ENCODE assay signal across 27 mouse cellular contexts in the genomic region with DNA sequence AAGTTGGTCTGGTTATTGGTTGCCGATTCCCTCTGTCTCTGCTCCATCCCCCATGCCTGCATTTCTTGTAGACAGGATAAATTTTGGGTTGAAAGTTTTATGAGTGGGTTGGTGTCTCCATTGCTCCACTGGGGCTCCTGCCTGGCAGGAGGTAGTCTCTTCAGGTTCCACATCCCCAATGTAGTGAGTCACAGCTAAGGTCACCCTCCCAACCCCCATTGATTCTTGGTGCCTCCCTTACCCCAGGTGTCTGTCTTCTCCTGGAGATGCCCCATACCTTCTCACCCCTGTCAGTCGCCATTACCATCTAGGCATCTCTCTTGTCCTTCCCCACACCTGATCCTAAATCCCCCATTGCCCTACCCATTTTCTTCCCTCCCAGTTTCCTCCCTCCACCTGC. TPM values are rescaled to one million over a fixed set of nuclear protein-coding genes. Genes with fewer than 3 reads are reported as not detected.
DNase-seq lines count a peak whose midpoint lies in the region; ATAC-seq lines count a peak whose summit lies in the region.
"Had no signal": no experiment of that assay in that cellular context is flagged by ENCODE, and none has a peak within 500 bp of the region (broad histone marks: within the 10 kb centered on the region; RNA-seq: fewer than 3 reads in every experiment).

No protein-coding gene starts in this region.

- DNase-seq in heart, adult 11 months, result peak; percentile 86
- no peak for DNase-seq in heart, adult 8-10 months (ENCODE audit: low spot score)
- no peak for DNase-seq in heart, postnatal 4 days
- no peak for DNase-seq in hindbrain, embryonic 11.5 days (ENCODE audit: low spot score)
- DNase-seq in midbrain, embryonic 11.5 days (ENCODE audit: low spot score, missing footprints), result peak; percentile 57
- DNase-seq: adrenal gland, adult 2 months; adrenal gland, adult 8-10 months; adrenal gland, postnatal 10 days; adrenal gland, postnatal 14 days; adrenal gland, postnatal 25 days; adrenal gland, postnatal 36 days; B cell, adult 2 months; cerebellum, adult 11 months; cerebellum, adult 11-12 months had no signal

- ATAC-seq in heart, embryonic 12.5 days (ENCODE audit: insufficient number of reproducible peaks, low FRiP score), result peak; percentile 25; the same call in 1 of the 2 replicates
- 0 out of 2 replicates have a peak, but pooled peaks have one; percentile 51 for ATAC-seq in hindbrain, embryonic 15.5 days (ENCODE audit: low FRiP score, low read depth)
- no peak for ATAC-seq in hindbrain, embryonic 11.5 days (ENCODE audit: low FRiP score)
- ATAC-seq in midbrain, embryonic 11.5 days (ENCODE audit: low FRiP score), result no peak
- no peak for ATAC-seq in midbrain, embryonic 16.5 days
- ATAC-seq: activated CD4-positive, CD25-positive, alpha-beta regulatory T cell, adult 4 months; CD4-positive, CD25-positive, alpha-beta regulatory T cell, adult 4 months; Patski had no signal

- peaks cover 10% of the 10 kb centered on the region for H3K4me1 ChIP-seq in heart, embryonic 12.5 days (replicated peaks)
- H3K4me1 ChIP-seq in hindbrain, embryonic 15.5 days (replicated peaks), result no peaks in the 10 kb centered on the region
- H3K4me1 ChIP-seq in hindbrain, embryonic 11.5 days (replicated peaks; ENCODE audit: control insufficient read depth, insufficient read depth, low read length), result no peaks in the 10 kb centered on the region
- no peaks in the 10 kb centered on the region for H3K4me1 ChIP-seq in midbrain, embryonic 11.5 days (ENCODE audit: control insufficient read depth, insufficient read depth, low read length)
- 0 out of 2 replicates have a peak, but pooled peaks cover 2% of the 10 kb centered on the region for H3K4me1 ChIP-seq in midbrain, embryonic 16.5 days (ENCODE audit: control insufficient read depth, insufficient read depth, low read length)

- no peak overlapping the region for H3K9ac ChIP-seq in heart, embryonic 12.5 days
- no peak overlapping the region for H3K9ac ChIP-seq in hindbrain, embryonic 15.5 days
- H3K9ac ChIP-seq in hindbrain, embryonic 11.5 days (ENCODE audit: low read depth, low read length), result no peak overlapping the region
- H3K9ac ChIP-seq in midbrain, embryonic 11.5 days (ENCODE audit: low read length), result no peak overlapping the region
- no peak overlapping the region for H3K9ac ChIP-seq in midbrain, embryonic 16.5 days (ENCODE audit: low read depth, low read length)

- no peak overlapping the region for H3K27ac ChIP-seq in heart, embryonic 12.5 days (ENCODE audit: poor library complexity, severe bottlenecking)
- H3K27ac ChIP-seq in hindbrain, embryonic 15.5 days (replicated peaks), result no peak overlapping the region
- no peak overlapping the region for H3K27ac ChIP-seq in hindbrain, embryonic 11.5 days (ENCODE audit: low read depth, low read length)
- H3K27ac ChIP-seq in midbrain, embryonic 11.5 days (ENCODE audit: low read depth, low read length), result no peak overlapping the region
- no peak overlapping the region for H3K27ac ChIP-seq in midbrain, embryonic 16.5 days (ENCODE audit: low read length)

- no peaks in the 10 kb centered on the region for H3K27me3 ChIP-seq in heart, embryonic 12.5 days (replicated peaks)
- no peaks in the 10 kb centered on the region for H3K27me3 ChIP-seq in hindbrain, embryonic 15.5 days
- H3K27me3 ChIP-seq in hindbrain, embryonic 11.5 days (ENCODE audit: control insufficient read depth, insufficient read depth, low read length), result no peaks in the 10 kb centered on the region
- H3K27me3 ChIP-seq in midbrain, embryonic 11.5 days (ENCODE audit: control insufficient read depth, insufficient read depth, low read length), result no peaks in the 10 kb centered on the region
- no peaks in the 10 kb centered on the region for H3K27me3 ChIP-seq in midbrain, embryonic 16.5 days (ENCODE audit: control insufficient read depth, insufficient read depth, low read depth, low read length)
- H3K27me3 ChIP-seq: CH12.LX, Patski had no signal

- WGBS in heart, embryonic 12.5 days, result 93% methylated on average over 2 of the region's 2 CpGs
- 95% methylated on average over 2 of the region's 2 CpGs for WGBS in hindbrain, embryonic 15.5 days
- 95% methylated on average over 2 of the region's 2 CpGs for WGBS in hindbrain, embryonic 11.5 days
- 83% methylated on average over 2 of the region's 2 CpGs for WGBS in midbrain, embryonic 11.5 days
- 95% methylated on average over 2 of the region's 2 CpGs for WGBS in midbrain, embryonic 16.5 days

- H3K36me3 ChIP-seq in heart, embryonic 12.5 days, result peaks cover 13% of the 10 kb centered on the region
- 0 out of 2 replicates have a peak, but pooled peaks cover 4% of the 10 kb centered on the region for H3K36me3 ChIP-seq in hindbrain, embryonic 15.5 days
- H3K36me3 ChIP-seq in hindbrain, embryonic 11.5 days (ENCODE audit: control insufficient read depth, insufficient read depth, low read length), result no peaks in the 10 kb centered on the region
- no peaks in the 10 kb centered on the region for H3K36me3 ChIP-seq in midbrain, embryonic 11.5 days (ENCODE audit: control insufficient read depth, insufficient read depth, low read length)
- H3K36me3 ChIP-seq in midbrain, embryonic 16.5 days (ENCODE audit: control insufficient read depth, insufficient read depth, low read length), result 0 out of 2 replicates have a peak, but pooled peaks cover 2% of the 10 kb centered on the region

- no peak overlapping the region for H3K4me2 ChIP-seq in heart, embryonic 12.5 days
- no peak overlapping the region for H3K4me2 ChIP-seq in hindbrain, embryonic 15.5 days
- no peak overlapping the region for H3K4me2 ChIP-seq in hindbrain, embryonic 11.5 days (replicated peaks; ENCODE audit: low read depth, low read length)
- no peak overlapping the region for H3K4me2 ChIP-seq in midbrain, embryonic 11.5 days
- H3K4me2 ChIP-seq in midbrain, embryonic 16.5 days (ENCODE audit: low read length), result no peak overlapping the region

- no peaks in the 10 kb centered on the region for H3K9me3 ChIP-seq in heart, embryonic 12.5 days (replicated peaks)
- no peaks in the 10 kb centered on the region for H3K9me3 ChIP-seq in hindbrain, embryonic 15.5 days
- H3K9me3 ChIP-seq in hindbrain, embryonic 11.5 days (ENCODE audit: control insufficient read depth, low read length), result no peaks in the 10 kb centered on the region
- no peaks in the 10 kb centered on the region for H3K9me3 ChIP-seq in midbrain, embryonic 11.5 days (ENCODE audit: control insufficient read depth, low read length)
- no peaks in the 10 kb centered on the region for H3K9me3 ChIP-seq in midbrain, embryonic 16.5 days (replicated peaks; ENCODE audit: control insufficient read depth, low read length, poor library complexity, severe bottlenecking)
- H3K9me3 ChIP-seq: G1E had no signal

- no peak overlapping the region for H3K4me3 ChIP-seq in heart, embryonic 12.5 days
- no peak overlapping the region for H3K4me3 ChIP-seq in hindbrain, embryonic 15.5 days
- no peak overlapping the region for H3K4me3 ChIP-seq in hindbrain, embryonic 11.5 days (ENCODE audit: low read depth, low read length)
- no peak overlapping the region for H3K4me3 ChIP-seq in midbrain, embryonic 11.5 days (ENCODE audit: low read depth, low read length)
- H3K4me3 ChIP-seq in midbrain, embryonic 16.5 days (ENCODE audit: low read depth, low read length), result no peak overlapping the region

RNA-seq across cellular contexts. Expression of gene Uhrf2, which starts 23.9 kb away (rescaled TPM):
- 10 to 100 TPM; 16.9 to 20.2 (median 19.0) TPM for total RNA-seq in heart, adult 8-10 months (2022)
- 61.6 and 68.4 TPM in 2 replicates for polyA plus RNA-seq in heart, embryonic 12.5 days (2016; fragmentation: Nextera tagmentation; extraction: Ambion mirVana)
- 10 to 100 TPM; 30.4 to 33.0 TPM for total RNA-seq in heart, postnatal 4 days (2021)
- 49.5 and 50.2 TPM in 2 replicates for polyA plus RNA-seq in hindbrain, embryonic 15.5 days (2015; fragmentation: Nextera tagmentation; extraction: Ambion mirVana)
- polyA plus RNA-seq in hindbrain, embryonic 11.5 days (2014; fragmentation: Nextera tagmentation; extraction: Ambion mirVana), result 84.6 and 90.4 TPM in 2 replicates
- polyA plus RNA-seq in midbrain, embryonic 11.5 days (2014; fragmentation: Nextera tagmentation; extraction: Ambion mirVana), result 80.3 and 85.2 TPM in 2 replicates
- 49.7 and 61.2 TPM in 2 replicates for polyA plus RNA-seq in midbrain, embryonic 16.5 days (2015; fragmentation: Nextera tagmentation; extraction: Ambion mirVana)

RNA-seq across cellular contexts. Expression of gene Trpd52l3, which starts 50.6 kb away (rescaled TPM):
- not detected for total RNA-seq in heart, adult 8-10 months (2022)
- not detected in 2 replicates for polyA plus RNA-seq in heart, embryonic 12.5 days (2016; fragmentation: Nextera tagmentation; extraction: Ambion mirVana)
- total RNA-seq in heart, postnatal 4 days (2021), result not detected
- not detected in 2 replicates for polyA plus RNA-seq in hindbrain, embryonic 15.5 days (2015; fragmentation: Nextera tagmentation; extraction: Ambion mirVana)
- not detected in 2 replicates for polyA plus RNA-seq in hindbrain, embryonic 11.5 days (2014; fragmentation: Nextera tagmentation; extraction: Ambion mirVana)
- not detected in 2 replicates for polyA plus RNA-seq in midbrain, embryonic 11.5 days (2014; fragmentation: Nextera tagmentation; extraction: Ambion mirVana)
- polyA plus RNA-seq in midbrain, embryonic 16.5 days (2015; fragmentation: Nextera tagmentation; extraction: Ambion mirVana), result not detected in 2 replicates
- total RNA-seq: adrenal gland, adult 18-20 months; adrenal gland, adult 2 months; adrenal gland, adult 8-10 months; adrenal gland, postnatal 10 days; adrenal gland, postnatal 14 days; adrenal gland, postnatal 25 days; adrenal gland, postnatal 36 days; adrenal gland, postnatal 4 days; CH12.LX; MEL had no signal
- polyA plus RNA-seq: activated CD4-positive, CD25-positive, alpha-beta regulatory T cell, adult 4 months; adrenal gland, adult 2 months; brain, embryonic 14.5 days; C2C12; CD4-positive, CD25-positive, alpha-beta regulatory T cell, adult 4 months; G1E; Patski had no signal

Comparison
In these comparisons a context has a peak if more than half of its experiments do, and no peak if none do; other contexts are left out.
1. DNase-seq: peak in heart, adult 11 months (single experiment) and midbrain, embryonic 11.5 days (single experiment); none in heart, adult 8-10 months (single experiment), heart, postnatal 4 days (single experiment) and hindbrain, embryonic 11.5 days (single experiment).
2. ATAC-seq: peak in heart, embryonic 12.5 days (single experiment) and hindbrain, embryonic 15.5 days (single experiment); none in hindbrain, embryonic 11.5 days (single experiment), midbrain, embryonic 11.5 days (single experiment) and midbrain, embryonic 16.5 days (single experiment).